Mouse (Mus musculus): ENCODE results near the gene Pfn1. TPM values are rescaled to one million over a fixed set of nuclear protein-coding genes. Genes with fewer than 3 reads are reported as not detected.

Gene Pfn1
- polyA plus RNA-seq, 1 experiment from 2014 or later, result 2,872 TPM

DNA sequence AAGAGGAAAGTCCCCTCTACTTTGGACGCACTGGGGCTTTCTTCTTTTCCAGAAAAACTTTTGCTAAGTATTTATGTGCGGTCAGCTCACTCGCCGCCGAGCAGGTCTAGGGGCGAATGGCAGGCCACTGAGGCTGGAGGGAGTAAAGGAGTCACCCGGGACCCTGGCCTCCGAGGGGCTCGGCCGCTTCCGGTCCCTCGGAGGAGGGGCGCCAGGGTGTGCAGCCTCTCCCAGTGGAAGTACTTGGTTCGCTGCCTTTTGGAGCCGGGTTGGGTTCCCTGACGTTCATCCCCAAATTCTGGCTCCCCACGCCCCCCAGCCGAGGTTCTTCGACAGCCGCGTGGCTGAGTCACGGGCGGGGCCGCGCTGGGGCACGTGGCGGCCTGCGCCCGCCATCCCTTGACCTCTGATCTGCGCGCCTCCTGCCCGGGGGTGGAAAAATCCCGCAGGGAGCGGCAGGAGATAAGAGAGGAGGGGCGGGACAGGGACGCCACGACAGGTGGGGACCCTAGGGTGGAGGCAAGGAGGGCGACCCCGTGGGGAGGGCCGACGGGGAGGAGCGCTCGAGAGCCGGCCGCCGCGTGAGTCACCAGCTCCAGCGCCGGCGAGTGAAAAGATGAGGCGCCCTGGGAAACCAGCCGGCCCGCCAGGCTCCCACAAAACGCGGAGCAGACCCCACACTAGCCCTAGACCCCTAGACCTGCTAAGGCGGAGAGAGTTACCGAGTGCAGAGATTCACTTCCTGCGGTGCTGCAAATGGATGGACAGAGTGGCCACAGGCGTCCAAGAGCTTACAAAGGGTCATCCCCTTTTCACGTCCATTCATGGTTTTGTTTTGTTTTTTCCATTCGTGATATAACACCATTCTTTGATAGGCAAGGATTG lies 1.4 kb upstream of the Pfn1 start:
- H3K79me2 ChIP-seq (ENCODE audit: inconsistent target), result peaks cover 34% of the 10 kb centered on the region
- H3K4me3 ChIP-seq (ENCODE audit: inconsistent target), result peak overlapping the region; percentile 47
- peak overlapping the region; percentile 96 for H3K27ac ChIP-seq
- peaks cover 11% of the 10 kb centered on the region; the same call in 1 of the 2 replicates for H3K36me3 ChIP-seq (ENCODE audit: inconsistent target)
- 4% methylated on average over 61 of the region's 61 CpGs for WGBS (ENCODE audit: missing documents)

DNA sequence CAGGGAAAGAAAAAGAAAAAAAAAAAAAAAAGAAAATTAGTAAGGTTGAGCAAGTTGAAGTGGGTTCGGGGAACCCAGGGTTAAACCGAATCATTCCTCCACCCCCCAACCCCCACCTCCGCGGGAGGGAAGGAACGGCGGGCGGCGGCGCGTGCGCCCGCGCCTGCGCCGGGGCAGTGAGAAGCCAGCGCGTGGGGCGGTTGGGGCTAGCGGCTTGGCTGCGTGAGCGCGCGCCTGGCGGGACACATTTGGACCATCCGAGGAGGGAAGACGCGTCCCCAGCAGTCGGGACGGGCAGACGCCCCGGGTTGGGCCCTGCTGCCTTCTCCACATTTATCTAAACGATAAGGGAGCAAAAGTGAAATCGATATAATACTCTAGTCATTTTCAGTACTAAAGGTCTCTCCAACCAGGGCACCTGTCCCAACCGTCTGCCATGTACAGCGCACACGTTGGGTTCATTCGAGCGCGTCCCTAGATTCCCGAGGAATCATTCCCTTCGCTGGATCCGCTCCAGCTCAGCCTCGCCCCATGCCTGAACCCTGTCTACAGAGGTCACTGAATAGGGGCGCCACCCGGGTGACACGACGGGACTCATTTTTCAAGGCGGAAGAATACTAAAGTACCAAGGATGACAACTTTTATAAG lies 603 bp upstream of the Pfn1 start:
- peak overlapping the region; percentile 96 for H3K27ac ChIP-seq
- under 1% methylated on average over 45 of the region's 48 CpGs for WGBS (ENCODE audit: missing documents)
- H3K36me3 ChIP-seq (ENCODE audit: inconsistent target), result peaks cover 12% of the 10 kb centered on the region; the same call in 1 of the 2 replicates

DNA sequence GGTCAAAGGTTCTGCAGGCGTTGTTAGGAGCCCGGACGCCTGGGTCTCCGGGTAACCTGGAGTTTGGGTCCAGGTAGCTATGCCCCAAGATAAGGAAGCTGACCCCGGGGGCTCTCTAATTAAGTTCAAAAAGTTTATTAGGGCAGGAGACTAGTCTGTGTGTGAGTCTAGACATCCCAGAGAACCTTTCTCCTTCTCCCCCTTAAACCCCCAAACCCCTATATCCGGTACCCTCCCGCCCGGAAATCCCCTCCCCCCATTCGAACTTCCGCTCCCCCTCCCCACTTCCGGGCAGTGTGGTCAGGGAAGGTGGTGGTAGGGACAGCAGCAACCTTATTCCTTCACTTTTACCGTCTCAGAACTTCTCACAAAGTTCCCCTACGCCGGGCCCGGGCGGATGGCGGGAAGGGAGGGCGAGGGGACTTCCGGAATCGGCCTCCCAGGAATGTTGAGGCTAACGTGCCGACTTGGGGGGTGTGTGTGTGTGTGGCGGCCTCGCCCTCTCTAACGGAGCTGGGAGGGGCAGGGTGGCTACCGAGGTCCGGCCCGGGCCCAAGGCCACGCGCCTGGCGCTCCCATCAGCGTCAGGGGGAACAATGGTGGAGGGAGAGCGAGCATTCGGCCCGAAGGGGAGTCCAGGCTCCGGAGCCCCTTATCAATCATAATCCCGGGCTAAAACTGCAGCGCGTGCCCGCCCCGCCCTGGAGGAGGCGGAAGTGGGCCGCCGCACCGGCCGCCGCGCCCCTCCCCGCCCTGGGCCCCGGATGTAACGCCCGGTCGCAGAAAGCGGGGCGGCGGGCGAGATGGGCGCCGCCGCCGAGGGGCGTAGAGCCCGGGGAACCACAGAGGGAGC lies 873 bp downstream of the Pfn1 start:
- peaks cover 56% of the 10 kb centered on the region for H3K79me2 ChIP-seq (ENCODE audit: inconsistent target)

More for the DNA sequence above, 603 bp upstream of the Pfn1 start:
- H3K79me2 ChIP-seq (ENCODE audit: inconsistent target), result peaks cover 41% of the 10 kb centered on the region
- H3K4me3 ChIP-seq (ENCODE audit: inconsistent target), result peak overlapping the region; percentile 79

DNA sequence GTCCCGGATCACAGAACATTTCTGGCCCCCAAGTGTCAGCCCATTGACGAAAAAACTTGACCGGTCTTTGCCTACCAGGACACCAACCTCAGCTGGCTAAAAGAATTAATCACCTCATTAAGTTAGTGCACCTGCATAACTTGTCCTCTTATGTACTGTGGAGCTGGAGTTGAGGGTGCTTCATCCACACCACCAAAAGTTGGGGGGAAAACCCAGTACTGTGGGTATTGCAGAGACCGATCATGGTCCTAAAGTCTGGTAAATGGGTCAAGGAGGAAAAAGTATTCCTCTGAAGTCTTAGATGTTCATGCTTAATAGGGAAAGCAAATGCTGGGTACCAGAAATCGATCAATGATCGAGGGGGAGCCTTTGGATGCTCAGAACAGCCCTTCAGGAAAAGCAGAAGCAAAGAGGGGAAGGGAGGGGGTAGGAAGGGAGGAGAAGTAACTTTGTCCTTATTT lies 1.5 kb downstream of the Pfn1 start:
- Histone ChIP-seq H3K36me3 (ENCODE audit: inconsistent target) (peaks cover 24% of the 10 kb centered on the region; the same call in 1 of the 2 replicates), H3K4me3 (ENCODE audit: inconsistent target) (peak overlapping the region; percentile 79), H3K79me2 (ENCODE audit: inconsistent target) (peaks cover 63% of the 10 kb centered on the region), H3K27ac (peak overlapping the region; percentile 96)
- WGBS (ENCODE audit: missing documents), result 14% methylated on average over 6 of the region's 6 CpGs

More for the DNA sequence above, 873 bp downstream of the Pfn1 start:
- H3K27ac ChIP-seq, result peak overlapping the region; percentile 96
- H3K4me3 ChIP-seq (ENCODE audit: inconsistent target), result peak overlapping the region; percentile 79
- under 1% methylated on average over 51 of the region's 63 CpGs for WGBS (ENCODE audit: missing documents)
- peaks cover 24% of the 10 kb centered on the region; the same call in 1 of the 2 replicates for H3K36me3 ChIP-seq (ENCODE audit: inconsistent target)

DNA sequence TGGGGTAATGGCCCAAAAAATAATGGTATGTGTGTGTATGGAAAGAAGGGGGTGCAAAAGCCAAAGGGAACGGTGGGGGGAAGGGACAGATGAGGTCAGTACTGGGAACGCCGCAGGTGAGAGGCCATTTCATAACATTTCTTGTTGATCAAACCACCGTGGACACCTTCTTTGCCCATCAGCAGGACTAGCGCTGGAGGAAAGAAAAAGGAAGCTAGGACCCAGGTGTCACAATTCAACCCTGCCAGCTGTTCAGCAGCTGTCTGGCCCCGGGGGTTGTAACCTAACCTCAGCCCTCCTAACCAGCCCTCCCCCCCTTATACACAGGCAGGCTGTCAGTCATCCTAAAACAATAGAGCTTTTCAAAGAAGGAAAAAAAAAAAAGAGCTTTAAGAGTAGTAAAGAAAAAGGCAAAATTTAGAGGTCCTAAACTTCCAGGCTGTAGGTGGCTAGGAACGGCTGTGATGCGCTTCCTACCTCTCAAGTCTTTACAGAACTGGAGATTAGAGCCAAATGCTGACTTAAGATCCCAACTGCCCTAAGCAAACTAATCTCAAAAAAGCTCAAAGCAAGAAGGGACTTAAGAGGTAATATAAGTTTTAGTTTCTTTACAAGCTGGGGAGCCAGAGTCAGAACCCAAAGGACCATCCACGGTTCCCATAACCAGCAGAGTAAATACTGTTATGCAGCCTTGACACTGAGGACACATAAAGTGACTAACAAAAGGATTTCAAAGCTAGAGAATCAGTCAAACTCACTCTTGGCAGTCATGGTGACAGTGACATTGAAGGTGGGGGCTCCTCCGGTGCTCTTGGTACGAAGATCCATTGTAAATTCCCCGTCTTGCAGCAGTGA lies 2.2 kb downstream of the Pfn1 start:
- H3K4me3 ChIP-seq (ENCODE audit: inconsistent target), result peak overlapping the region; percentile 79
- peak overlapping the region; percentile 96 for H3K27ac ChIP-seq
- WGBS (ENCODE audit: missing documents), result 24% methylated on average over 12 of the region's 12 CpGs
- peaks cover 68% of the 10 kb centered on the region for H3K79me2 ChIP-seq (ENCODE audit: inconsistent target)
- peaks cover 24% of the 10 kb centered on the region; the same call in 1 of the 2 replicates for H3K36me3 ChIP-seq (ENCODE audit: inconsistent target)

DNA sequence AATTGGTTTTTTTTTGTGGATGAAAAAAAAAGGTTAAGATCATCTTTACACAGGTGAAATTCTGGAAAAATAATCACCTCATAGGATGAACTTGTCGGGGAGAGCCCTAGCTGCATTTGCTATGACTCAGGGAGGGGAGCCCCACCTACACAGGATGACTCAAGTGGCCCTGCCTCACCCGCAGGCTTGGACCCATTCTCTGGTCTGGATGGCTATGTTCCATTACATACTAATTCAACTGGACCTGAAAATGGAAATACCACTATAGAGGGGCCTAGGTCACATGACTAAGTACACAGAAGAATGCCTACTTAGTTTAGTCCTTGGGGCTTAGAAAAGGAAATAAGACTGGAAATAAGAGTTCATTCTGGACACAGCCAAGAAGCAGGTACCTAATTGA lies 3.1 kb downstream of the Pfn1 start:
- Histone ChIP-seq H3K79me2 (ENCODE audit: inconsistent target) (peaks cover 71% of the 10 kb centered on the region), H3K27ac (peak overlapping the region; percentile 96), H3K36me3 (ENCODE audit: inconsistent target) (peaks cover 24% of the 10 kb centered on the region; the same call in 1 of the 2 replicates), H3K4me3 (ENCODE audit: inconsistent target) (peak overlapping the region; percentile 79; the same call in 1 of the 2 replicates)
- 21% methylated on average over 2 of the region's 2 CpGs for WGBS (ENCODE audit: missing documents)

DNA sequence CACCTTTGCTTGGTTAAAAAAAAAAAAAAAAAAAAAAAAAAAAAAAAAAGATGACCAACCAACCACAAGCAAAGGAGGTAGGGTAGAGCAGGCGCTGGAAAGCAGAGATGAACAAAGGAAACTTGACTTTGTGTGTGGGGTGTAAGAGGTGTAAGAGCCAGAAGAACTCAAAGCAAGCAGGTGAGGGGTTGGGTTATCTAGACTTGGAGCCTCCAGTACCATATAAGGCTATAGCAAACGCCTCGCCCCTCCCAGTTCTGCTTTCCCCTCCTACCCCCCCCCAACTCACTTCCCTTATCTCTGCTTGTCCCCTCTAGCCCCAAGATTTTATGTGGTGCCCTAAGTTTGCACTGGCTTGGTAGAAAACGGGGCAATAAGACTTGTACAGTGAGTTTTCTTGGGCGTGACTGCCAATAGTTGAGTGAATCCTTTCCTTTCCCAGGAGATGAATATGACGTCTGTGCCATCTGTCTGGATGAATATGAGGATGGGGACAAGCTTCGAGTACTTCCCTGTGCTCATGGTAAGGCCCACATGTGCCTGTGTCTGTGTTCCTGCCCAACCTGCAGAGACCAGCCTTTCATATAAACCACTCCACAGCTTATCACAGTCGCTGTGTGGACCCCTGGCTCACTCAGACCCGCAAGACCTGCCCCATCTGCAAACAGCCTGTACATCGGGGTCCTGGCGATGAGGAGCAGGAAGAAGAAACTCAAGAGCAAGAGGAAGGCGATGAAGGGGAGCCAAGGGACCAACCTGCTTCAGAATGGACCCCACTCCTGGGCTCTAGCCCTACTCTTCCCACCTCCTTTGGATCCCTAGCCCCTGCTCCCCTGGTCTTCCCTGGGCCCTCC lies 3.9 kb downstream of the Pfn1 start:
- H3K79me2 ChIP-seq (ENCODE audit: inconsistent target), result peaks cover 80% of the 10 kb centered on the region
- H3K36me3 ChIP-seq (ENCODE audit: inconsistent target), result peaks cover 27% of the 10 kb centered on the region; the same call in 1 of the 2 replicates
- 39% methylated on average over 12 of the region's 12 CpGs for WGBS (ENCODE audit: missing documents)
- peak overlapping the region; percentile 96 for H3K27ac ChIP-seq
- H3K4me3 ChIP-seq (ENCODE audit: inconsistent target), result no peak overlapping the region

DNA sequence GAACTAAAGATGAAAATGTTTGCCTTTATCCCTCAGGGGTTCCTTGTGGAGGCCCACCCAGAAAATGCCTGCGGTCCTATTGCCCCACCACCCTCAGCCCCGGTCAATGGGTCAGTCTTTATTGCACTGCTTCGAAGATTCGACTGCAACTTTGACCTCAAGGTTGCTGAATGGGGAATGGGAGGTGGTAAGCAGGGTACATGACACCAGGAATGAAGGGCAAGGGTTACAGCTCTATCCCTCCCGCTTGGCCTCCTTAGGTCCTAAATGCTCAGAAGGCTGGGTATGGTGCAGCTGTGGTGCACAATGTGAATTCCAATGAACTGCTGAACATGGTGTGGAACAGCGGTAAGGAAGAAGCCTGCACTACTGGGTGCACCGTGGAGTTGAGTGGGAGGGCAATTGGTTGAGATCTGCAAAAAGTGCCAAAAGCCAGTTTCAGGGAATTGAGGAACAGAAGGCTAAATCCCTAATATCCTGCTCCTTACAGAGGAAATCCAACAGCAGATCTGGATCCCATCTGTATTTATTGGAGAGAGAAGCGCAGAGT lies 5.2 kb downstream of the Pfn1 start:
- no peak overlapping the region for H3K4me3 ChIP-seq (ENCODE audit: inconsistent target)
- peaks cover 88% of the 10 kb centered on the region for H3K79me2 ChIP-seq (ENCODE audit: inconsistent target)
- no peak overlapping the region; the same call in 1 of the 2 replicates for H3K27ac ChIP-seq
- WGBS (ENCODE audit: missing documents), result 78% methylated on average over 8 of the region's 8 CpGs
- peaks cover 40% of the 10 kb centered on the region; the same call in 1 of the 2 replicates for H3K36me3 ChIP-seq (ENCODE audit: inconsistent target)

DNA sequence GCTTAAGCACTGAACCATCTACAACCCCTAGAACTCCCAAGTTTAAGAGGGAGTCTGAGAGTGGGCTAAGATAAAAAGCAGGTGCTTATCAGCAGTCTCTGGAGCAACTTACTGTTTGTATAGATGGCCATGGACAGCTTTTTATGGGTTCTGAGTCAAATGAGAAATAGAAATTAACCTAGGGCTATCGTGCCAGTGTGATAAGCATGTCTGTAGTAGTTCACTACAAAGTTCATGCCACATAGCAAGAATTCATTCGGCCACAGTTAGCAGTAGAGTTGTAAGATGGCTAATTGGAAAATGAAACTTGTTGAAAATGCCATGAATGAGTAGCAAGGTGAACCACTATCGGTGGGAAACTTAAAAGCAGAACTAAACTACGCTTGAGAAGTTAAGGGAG lies 5.9 kb downstream of the Pfn1 start:
- Histone ChIP-seq H3K79me2 (ENCODE audit: inconsistent target) (peaks cover 82% of the 10 kb centered on the region), H3K27ac (peak overlapping the region; percentile 85; the same call in 1 of the 2 replicates), H3K36me3 (ENCODE audit: inconsistent target) (peaks cover 48% of the 10 kb centered on the region; the same call in 1 of the 2 replicates), H3K4me3 (ENCODE audit: inconsistent target) (peak overlapping the region; percentile 69)
- 13% methylated on average over 4 of the region's 4 CpGs for WGBS (ENCODE audit: missing documents)

DNA sequence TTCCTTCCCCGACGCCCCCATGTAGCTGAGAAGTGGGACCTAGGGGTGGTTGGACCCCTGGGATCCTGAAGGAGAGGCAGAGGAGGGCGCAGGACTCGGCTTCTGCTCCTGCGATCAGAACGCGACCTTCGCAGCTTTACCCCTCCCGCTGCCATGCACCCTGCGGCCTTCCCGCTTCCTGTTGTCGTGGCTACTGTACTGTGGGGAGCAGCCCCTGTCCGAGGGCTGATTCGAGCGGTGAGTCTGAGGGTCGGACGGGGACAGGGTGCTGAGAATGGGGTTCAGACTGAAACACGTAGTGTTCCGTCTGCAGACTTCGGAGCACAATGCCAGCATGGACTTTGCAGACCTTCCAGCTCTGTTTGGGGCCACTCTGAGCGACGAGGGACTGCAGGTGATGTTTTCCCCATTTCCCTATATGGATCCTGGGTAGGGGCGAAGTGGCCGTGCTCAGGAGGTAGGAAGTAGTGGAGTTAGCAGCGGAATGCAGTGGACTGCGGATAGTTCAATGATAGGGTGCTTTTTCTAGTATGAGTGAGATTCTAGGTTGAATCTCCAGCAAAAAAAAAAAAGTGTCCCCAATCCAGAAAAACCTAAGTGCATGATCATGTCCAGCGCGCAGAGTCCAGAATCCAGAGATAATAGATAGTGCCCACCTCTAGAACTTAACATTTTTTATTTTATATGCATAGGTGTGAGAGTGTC lies 6.6 kb downstream of the Pfn1 start:
- peaks cover 75% of the 10 kb centered on the region for H3K79me2 ChIP-seq (ENCODE audit: inconsistent target)
- H3K27ac ChIP-seq, result peak overlapping the region; percentile 85
- 5% methylated on average over 28 of the region's 28 CpGs for WGBS (ENCODE audit: missing documents)
- peak overlapping the region; percentile 69 for H3K4me3 ChIP-seq (ENCODE audit: inconsistent target)
- peaks cover 53% of the 10 kb centered on the region; the same call in 1 of the 2 replicates for H3K36me3 ChIP-seq (ENCODE audit: inconsistent target)

DNA sequence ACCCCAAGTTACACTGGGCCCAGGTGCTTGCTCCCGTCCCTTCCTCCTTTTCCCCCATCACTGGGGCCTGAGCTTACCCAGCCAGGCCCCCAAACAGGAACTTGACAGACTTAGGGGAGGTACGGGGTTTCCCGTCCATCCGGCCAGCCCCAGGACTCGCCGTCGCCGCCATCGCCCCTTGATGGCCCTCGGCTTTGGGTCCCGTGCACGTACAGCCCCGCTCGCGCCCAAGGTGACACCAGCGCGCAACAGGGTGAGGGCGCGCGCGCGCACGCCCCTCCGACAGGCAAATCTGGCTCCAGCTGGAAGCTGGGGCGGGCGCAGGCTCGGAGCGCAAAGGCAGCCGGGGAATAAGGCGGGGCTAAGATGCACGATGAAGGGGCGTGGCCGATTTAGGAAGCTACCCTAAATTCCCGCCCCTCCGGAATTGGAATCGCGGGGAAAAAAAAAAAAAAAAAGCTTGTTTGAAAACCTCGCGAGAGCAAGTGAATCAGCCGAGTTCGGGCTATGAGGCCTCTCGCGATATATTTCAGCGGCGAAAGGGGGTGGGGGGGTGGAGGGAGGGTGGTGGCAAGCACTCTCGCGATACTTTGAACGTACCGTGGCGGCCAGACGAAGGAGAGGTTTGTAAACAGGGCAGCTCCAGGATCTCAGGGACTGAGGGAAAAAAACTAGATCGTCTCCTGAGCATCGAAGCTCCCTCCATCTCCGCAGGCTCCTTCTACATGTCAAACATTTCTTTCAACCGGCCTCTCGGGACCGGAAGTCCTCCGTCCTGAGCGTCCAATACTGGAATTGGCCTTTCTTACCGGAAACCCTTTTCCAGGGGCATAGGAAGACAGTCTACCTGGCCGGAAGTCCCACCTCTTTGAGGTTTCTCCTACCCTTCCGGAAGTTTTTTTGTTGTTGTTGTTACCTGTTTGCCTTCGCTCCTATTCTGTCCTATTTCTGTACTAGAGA lies 7.5 kb downstream of the Pfn1 start, which contains the start of the genes Rnf167 and Slc25a11:
Rnf167 (plus strand) TSS at position 545 of the 960 bp plus-strand sequence.
Slc25a11 (minus strand) TSS at position 789 of the 960 bp plus-strand sequence.
- Histone ChIP-seq H3K4me3 (ENCODE audit: inconsistent target) (peak within 1 kb of the TSS; percentile 81), H3K79me2 (ENCODE audit: inconsistent target) (peaks cover 66% of the 10 kb centered on the region), H3K36me3 (ENCODE audit: inconsistent target) (peaks cover 45% of the 10 kb centered on the region; the same call in 1 of the 2 replicates), H3K27ac (peak within 1 kb of the TSS; percentile 85)
- WGBS (ENCODE audit: missing documents), result under 1% methylated on average over 57 of the region's 63 CpGs

Data from macrophage (primary cell).